Comparison of ENCODE assay signal across 28 mouse cellular contexts in genomic region chr6:62912758-62913157, GRCm38 (mm10).
"Had no signal": no experiment of that assay in that cellular context is flagged by ENCODE, and none has a peak within 500 bp of the region (broad histone marks: within the 10 kb centered on the region; RNA-seq: fewer than 3 reads in every experiment).

No protein-coding gene starts in this region.

- H3K4me1 ChIP-seq: embryonic facial prominence, embryonic 10.5 days; embryonic facial prominence, embryonic 12.5 days; embryonic facial prominence, embryonic 13.5 days; embryonic facial prominence, embryonic 15.5 days; forebrain, embryonic 10.5 days; forebrain, embryonic 12.5 days; forebrain, embryonic 13.5 days; forebrain, embryonic 15.5 days had no signal

- ATAC-seq: forebrain, embryonic 13.5 days; forebrain, embryonic 14.5 days; forebrain, embryonic 15.5 days; forebrain, embryonic 16.5 days; forebrain, postnatal 0 days had no signal

- H3K9ac ChIP-seq: embryonic facial prominence, embryonic 12.5 days; embryonic facial prominence, embryonic 13.5 days; embryonic facial prominence, embryonic 15.5 days; forebrain, embryonic 12.5 days; forebrain, embryonic 13.5 days; forebrain, embryonic 15.5 days; forebrain, postnatal 0 days had no signal

- DNase-seq: cerebellum, adult 8-10 months; cerebellum, adult 9-10 months; cerebellum, adult 9-11 months; cerebellum, postnatal 10 days; cerebellum, postnatal 14 days; cerebellum, postnatal 25 days; cerebellum, postnatal 36 days; embryo, embryonic 11 days; forebrain, postnatal 0 days; gastrocnemius, adult 2 months; gastrocnemius, postnatal 10 days; gastrocnemius, postnatal 14 days; gastrocnemius, postnatal 25 days; gastrocnemius, postnatal 36 days; heart, adult 11 months; heart, adult 18-20 months; heart, adult 2 months had no signal

- H3K27me3 ChIP-seq: embryonic facial prominence, embryonic 12.5 days; embryonic facial prominence, embryonic 13.5 days; embryonic facial prominence, embryonic 15.5 days; forebrain, embryonic 12.5 days; forebrain, embryonic 13.5 days; forebrain, embryonic 15.5 days had no signal

- H3K4me2 ChIP-seq: embryonic facial prominence, embryonic 12.5 days; embryonic facial prominence, embryonic 13.5 days; embryonic facial prominence, embryonic 15.5 days; forebrain, embryonic 12.5 days; forebrain, embryonic 13.5 days; forebrain, embryonic 15.5 days had no signal

- H3K4me3 ChIP-seq: embryonic facial prominence, embryonic 10.5 days; embryonic facial prominence, embryonic 12.5 days; embryonic facial prominence, embryonic 13.5 days; embryonic facial prominence, embryonic 15.5 days; erythroblast, embryonic 14.5 days; forebrain, embryonic 10.5 days; forebrain, embryonic 12.5 days; forebrain, embryonic 13.5 days; forebrain, embryonic 15.5 days; gastrocnemius, adult 2 months; heart, adult 2 months had no signal

- H3K36me3 ChIP-seq: embryonic facial prominence, embryonic 10.5 days; embryonic facial prominence, embryonic 12.5 days; embryonic facial prominence, embryonic 13.5 days; embryonic facial prominence, embryonic 15.5 days; forebrain, embryonic 10.5 days; forebrain, embryonic 12.5 days; forebrain, embryonic 15.5 days had no signal

- H3K27ac ChIP-seq: embryonic facial prominence, embryonic 10.5 days; embryonic facial prominence, embryonic 12.5 days; embryonic facial prominence, embryonic 13.5 days; embryonic facial prominence, embryonic 15.5 days; forebrain, embryonic 10.5 days; forebrain, embryonic 12.5 days; forebrain, embryonic 13.5 days; forebrain, embryonic 15.5 days; gastrocnemius, adult 2 months; heart, adult 2 months had no signal

- H3K9me3 ChIP-seq: embryonic facial prominence, embryonic 10.5 days; embryonic facial prominence, embryonic 12.5 days; embryonic facial prominence, embryonic 13.5 days; embryonic facial prominence, embryonic 15.5 days; forebrain, embryonic 10.5 days; forebrain, embryonic 12.5 days; forebrain, embryonic 13.5 days; forebrain, embryonic 15.5 days had no signal
